Mouse (Mus musculus): ENCODE results near the gene Klf6. TPM values are rescaled to one million over a fixed set of nuclear protein-coding genes. Genes with fewer than 3 reads are reported as not detected.
A peak's percentile ranks its signal among the peaks of the same experiment; 100 is the strongest.

The Klf6 gene
- 70.1 and 78.1 TPM in 2 replicates for polyA plus RNA-seq (2015; fragmentation: Nextera tagmentation; extraction: Ambion mirVana)

- no peaks in the 10 kb centered on the region for H3K9me3 ChIP-seq
- H3K4me2 ChIP-seq, result peak within 1 kb of the TSS; percentile 69
- ATAC-seq (ENCODE audit: low FRiP score), result peak; percentile 99
- H3K36me3 ChIP-seq, result peaks cover 16% of the 10 kb centered on the region
- WGBS, result 1% methylated on average over 59 of the region's 60 CpGs
- H3K27ac ChIP-seq, result peak within 1 kb of the TSS; percentile 100
- H3K4me3 ChIP-seq, result peak within 1 kb of the TSS; percentile 68
- no peaks in the 10 kb centered on the region for H3K27me3 ChIP-seq
- H3K9ac ChIP-seq, result peak within 1 kb of the TSS; percentile 89
- H3K4me1 ChIP-seq (replicated peaks), result peaks cover 33% of the 10 kb centered on the region
Measured at GRCm38 (mm10) chr13:5861157-5862002, at the start of gene Klf6. TSS of gene Klf6 (plus strand) at chr13:5861482.

GRCm38 (mm10) chr13:5813433-5813832 lies 47.8 kb upstream of the Klf6 start:
- no peak overlapping the region for H3K9ac ChIP-seq
- no peak overlapping the region for H3K4me2 ChIP-seq
- H3K9me3 ChIP-seq, result no peaks in the 10 kb centered on the region
- H3K27me3 ChIP-seq, result no peaks in the 10 kb centered on the region
- no peak for ATAC-seq (ENCODE audit: low FRiP score)
- H3K4me1 ChIP-seq (replicated peaks), result no peaks in the 10 kb centered on the region
- 95% methylated on average over 9 of the region's 9 CpGs for WGBS
- H3K27ac ChIP-seq, result no peak overlapping the region
- H3K36me3 ChIP-seq, result no peaks in the 10 kb centered on the region
- H3K4me3 ChIP-seq, result no peak overlapping the region

GRCm38 (mm10) chr13:5817250-5817649 lies 44.0 kb upstream of the Klf6 start:
- H3K9me3 ChIP-seq, result no peaks in the 10 kb centered on the region
- H3K9ac ChIP-seq, result no peak overlapping the region
- ATAC-seq (ENCODE audit: low FRiP score), result no peak
- WGBS, result 84% methylated on average over 3 of the region's 3 CpGs
- H3K27ac ChIP-seq, result no peak overlapping the region
- H3K4me2 ChIP-seq, result no peak overlapping the region
- no peaks in the 10 kb centered on the region for H3K27me3 ChIP-seq
- H3K36me3 ChIP-seq, result no peaks in the 10 kb centered on the region
- H3K4me3 ChIP-seq, result no peak overlapping the region
- H3K4me1 ChIP-seq (replicated peaks), result no peaks in the 10 kb centered on the region

GRCm38 (mm10) chr13:5819173-5819572 lies 42.1 kb upstream of the Klf6 start:
- Histone ChIP-seq H3K27me3 (no peaks in the 10 kb centered on the region), H3K9ac (no peak overlapping the region), H3K4me3 (no peak overlapping the region), H3K27ac (no peak overlapping the region), H3K4me2 (no peak overlapping the region), H3K4me1 (replicated peaks) (no peaks in the 10 kb centered on the region), H3K36me3 (no peaks in the 10 kb centered on the region), H3K9me3 (no peaks in the 10 kb centered on the region)
- 34% methylated on average over 3 of the region's 3 CpGs for WGBS
- no peak for ATAC-seq (ENCODE audit: low FRiP score)

- no peaks in the 10 kb centered on the region for H3K4me1 ChIP-seq (replicated peaks)
- H3K4me3 ChIP-seq, result no peak overlapping the region
- H3K9ac ChIP-seq, result no peak overlapping the region
- no peak overlapping the region for H3K27ac ChIP-seq
- H3K27me3 ChIP-seq, result no peaks in the 10 kb centered on the region
- ATAC-seq (ENCODE audit: low FRiP score), result no peak
- 68% methylated on average over 11 of the region's 11 CpGs for WGBS
- no peaks in the 10 kb centered on the region for H3K9me3 ChIP-seq
- no peak overlapping the region for H3K4me2 ChIP-seq
- no peaks in the 10 kb centered on the region for H3K36me3 ChIP-seq
Measured at GRCm38 (mm10) chr13:5822586-5822985, 38.7 kb upstream of the Klf6 start.

GRCm38 (mm10) chr13:5823150-5823549 lies 38.1 kb upstream of the Klf6 start:
- ATAC-seq (ENCODE audit: low FRiP score), result no peak
- H3K4me1 ChIP-seq (replicated peaks), result no peaks in the 10 kb centered on the region
- no peaks in the 10 kb centered on the region for H3K9me3 ChIP-seq
- no peak overlapping the region for H3K9ac ChIP-seq
- H3K4me2 ChIP-seq, result no peak overlapping the region
- H3K36me3 ChIP-seq, result no peaks in the 10 kb centered on the region
- H3K27me3 ChIP-seq, result no peaks in the 10 kb centered on the region
- 81% methylated on average over 7 of the region's 7 CpGs for WGBS
- H3K4me3 ChIP-seq, result no peak overlapping the region
- H3K27ac ChIP-seq, result no peak overlapping the region

GRCm38 (mm10) chr13:5824189-5824815 lies 37.0 kb upstream of the Klf6 start:
- WGBS, result 79% methylated on average over 8 of the region's 8 CpGs
- no peak overlapping the region for H3K9ac ChIP-seq
- H3K9me3 ChIP-seq, result no peaks in the 10 kb centered on the region
- no peak for ATAC-seq (ENCODE audit: low FRiP score)
- H3K4me2 ChIP-seq, result no peak overlapping the region
- H3K36me3 ChIP-seq, result no peaks in the 10 kb centered on the region
- no peaks in the 10 kb centered on the region for H3K4me1 ChIP-seq (replicated peaks)
- H3K27me3 ChIP-seq, result no peaks in the 10 kb centered on the region
- H3K4me3 ChIP-seq, result no peak overlapping the region
- H3K27ac ChIP-seq, result no peak overlapping the region

- H3K4me3 ChIP-seq, result no peak overlapping the region
- H3K9me3 ChIP-seq, result no peaks in the 10 kb centered on the region
- 78% methylated on average over 9 of the region's 9 CpGs for WGBS
- H3K9ac ChIP-seq, result no peak overlapping the region
- no peaks in the 10 kb centered on the region for H3K36me3 ChIP-seq
- no peaks in the 10 kb centered on the region for H3K27me3 ChIP-seq
- H3K4me2 ChIP-seq, result no peak overlapping the region
- no peak overlapping the region for H3K27ac ChIP-seq
- H3K4me1 ChIP-seq (replicated peaks), result no peaks in the 10 kb centered on the region
- ATAC-seq (ENCODE audit: low FRiP score), result no peak
Measured at GRCm38 (mm10) chr13:5826170-5826827, 35.0 kb upstream of the Klf6 start.

GRCm38 (mm10) chr13:5831976-5832375 lies 29.3 kb upstream of the Klf6 start:
- Histone ChIP-seq H3K4me1 (replicated peaks) (no peaks in the 10 kb centered on the region), H3K9me3 (no peaks in the 10 kb centered on the region), H3K9ac (no peak overlapping the region), H3K27ac (no peak overlapping the region), H3K4me3 (no peak overlapping the region), H3K36me3 (no peaks in the 10 kb centered on the region), H3K27me3 (no peaks in the 10 kb centered on the region), H3K4me2 (no peak overlapping the region)
- WGBS, result 12% methylated on average over 7 of the region's 7 CpGs
- no peak for ATAC-seq (ENCODE audit: low FRiP score)

GRCm38 (mm10) chr13:5837174-5837777 lies 24.0 kb upstream of the Klf6 start:
- WGBS, result 88% methylated on average over 4 of the region's 4 CpGs
- H3K4me3 ChIP-seq, result no peak overlapping the region
- H3K4me2 ChIP-seq, result no peak overlapping the region
- H3K4me1 ChIP-seq (replicated peaks), result no peaks in the 10 kb centered on the region
- no peaks in the 10 kb centered on the region for H3K36me3 ChIP-seq
- H3K9me3 ChIP-seq, result no peaks in the 10 kb centered on the region
- ATAC-seq (ENCODE audit: low FRiP score), result no peak
- H3K27ac ChIP-seq, result no peak overlapping the region
- no peaks in the 10 kb centered on the region for H3K27me3 ChIP-seq
- no peak overlapping the region for H3K9ac ChIP-seq

GRCm38 (mm10) chr13:5841418-5841817 lies 19.9 kb upstream of the Klf6 start:
- H3K27ac ChIP-seq, result no peak overlapping the region
- H3K4me1 ChIP-seq (replicated peaks), result 0 out of 2 replicates have a peak, but pooled peaks cover 2% of the 10 kb centered on the region
- no peaks in the 10 kb centered on the region for H3K27me3 ChIP-seq
- H3K4me3 ChIP-seq, result no peak overlapping the region
- ATAC-seq (ENCODE audit: low FRiP score), result no peak
- H3K36me3 ChIP-seq, result no peaks in the 10 kb centered on the region
- WGBS, result 93% methylated on average over 6 of the region's 6 CpGs
- H3K4me2 ChIP-seq, result no peak overlapping the region
- no peak overlapping the region for H3K9ac ChIP-seq
- H3K9me3 ChIP-seq, result no peaks in the 10 kb centered on the region

- Histone ChIP-seq H3K4me1 (replicated peaks) (0 out of 2 replicates have a peak, but pooled peaks cover 2% of the 10 kb centered on the region), H3K9me3 (no peaks in the 10 kb centered on the region), H3K4me2 (no peak overlapping the region), H3K27me3 (no peaks in the 10 kb centered on the region), H3K36me3 (no peaks in the 10 kb centered on the region), H3K4me3 (no peak overlapping the region), H3K9ac (no peak overlapping the region), H3K27ac (no peak overlapping the region)
- WGBS, result 75% methylated on average over 5 of the region's 5 CpGs
- ATAC-seq (ENCODE audit: low FRiP score), result no peak
Measured at GRCm38 (mm10) chr13:5842911-5843310, 18.4 kb upstream of the Klf6 start.
